Comparison of ENCODE assay signal across 9 mouse cellular contexts in the genomic region with DNA sequence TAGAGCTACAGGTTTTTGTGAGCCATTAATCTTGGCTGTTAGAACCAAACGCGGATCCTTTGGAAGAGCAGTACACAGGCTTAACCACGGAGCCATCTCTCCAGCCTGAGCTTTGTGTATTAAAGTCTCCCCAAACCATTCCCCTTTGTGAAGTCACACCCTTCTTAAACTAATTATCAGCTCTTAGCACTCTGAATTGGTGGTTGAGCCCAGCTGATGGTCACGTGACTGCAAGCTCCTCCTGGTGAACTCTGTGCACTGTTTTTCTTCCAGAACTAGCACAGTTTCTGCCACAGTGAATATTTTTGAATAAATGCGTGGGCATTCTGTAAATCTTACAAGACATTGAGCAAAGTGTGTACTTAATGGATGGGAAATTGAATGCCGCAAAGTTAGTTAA. TPM values are rescaled to one million over a fixed set of nuclear protein-coding genes. Genes with fewer than 3 reads are reported as not detected.
A peak's percentile ranks its signal among the peaks of the same experiment; 100 is the strongest.
DNase-seq lines count a peak whose midpoint lies in the region; ATAC-seq and TF ChIP-seq lines count a peak whose summit lies in the region.
"Had no signal": no experiment of that assay in that cellular context is flagged by ENCODE, and none has a peak within 500 bp of the region (broad histone marks: within the 10 kb centered on the region; RNA-seq: fewer than 3 reads in every experiment).

No protein-coding gene starts in this region.

- H3K79me2 ChIP-seq in macrophage (ENCODE audit: inconsistent target) = peaks cover 62% of the 10 kb centered on the region

- no peak for DNase-seq in lung, adult 2 months
- DNase-seq in lung, postnatal 14 days = no peak
- DNase-seq in gastrocnemius, adult 8-10 months (ENCODE audit: low spot score in 2 of 2) = no peak
- no peak for DNase-seq in right cerebral cortex, postnatal 25 days
- no peak for DNase-seq in cerebellum, adult 11 months

- 26% methylated on average over 6 of the region's 6 CpGs for WGBS in lung, adult 2 months
- 29% methylated on average over 6 of the region's 6 CpGs for WGBS in embryonic facial prominence, embryonic 12.5 days
- WGBS in intestine, postnatal 0 days = 25% methylated on average over 6 of the region's 6 CpGs
- 37% methylated on average over 6 of the region's 6 CpGs for WGBS in macrophage (ENCODE audit: missing documents)

- no peaks in the 10 kb centered on the region for H3K27me3 ChIP-seq in embryonic facial prominence, embryonic 12.5 days
- no peaks in the 10 kb centered on the region for H3K27me3 ChIP-seq in intestine, postnatal 0 days (replicated peaks; ENCODE audit: control insufficient read depth, insufficient read depth, low read length)

- H3K9me3 ChIP-seq in embryonic facial prominence, embryonic 12.5 days = no peaks in the 10 kb centered on the region
- no peaks in the 10 kb centered on the region for H3K9me3 ChIP-seq in intestine, postnatal 0 days (ENCODE audit: control insufficient read depth)

- H3K36me3 ChIP-seq in embryonic facial prominence, embryonic 12.5 days = peaks cover 18% of the 10 kb centered on the region
- peaks cover 18% of the 10 kb centered on the region for H3K36me3 ChIP-seq in intestine, postnatal 0 days (ENCODE audit: control insufficient read depth, insufficient read depth)
- peaks cover 26% of the 10 kb centered on the region for H3K36me3 ChIP-seq in macrophage (ENCODE audit: inconsistent target)

- no peak for TF ChIP-seq CTCF in lung, adult 2 months (IDR thresholded peaks at IDR 0.05; ENCODE audit: insufficient read depth, low read length)
- TF ChIP-seq CTCF in intestine, postnatal 0 days (IDR thresholded peaks at IDR 0.05; ENCODE audit: low read depth) = no peak

- H3K9ac ChIP-seq in embryonic facial prominence, embryonic 12.5 days = peak overlapping the region; percentile 60
- H3K9ac ChIP-seq in intestine, postnatal 0 days (ENCODE audit: low read depth, low read length) = peak overlapping the region; percentile 81

- peak overlapping the region; percentile 86 for H3K4me3 ChIP-seq in lung, adult 2 months (replicated peaks; ENCODE audit: extremely low read depth, low read depth, low read length)
- H3K4me3 ChIP-seq in embryonic facial prominence, embryonic 12.5 days = peak overlapping the region; percentile 76
- peak overlapping the region; percentile 84 for H3K4me3 ChIP-seq in intestine, postnatal 0 days (ENCODE audit: low read depth, low read length)
- peak overlapping the region; percentile 99 for H3K4me3 ChIP-seq in macrophage (ENCODE audit: inconsistent target)

- peaks cover 12% of the 10 kb centered on the region for H3K4me1 ChIP-seq in lung, adult 2 months (ENCODE audit: control insufficient read depth, insufficient read depth, low read length)
- peaks cover 16% of the 10 kb centered on the region for H3K4me1 ChIP-seq in embryonic facial prominence, embryonic 12.5 days
- H3K4me1 ChIP-seq in intestine, postnatal 0 days (replicated peaks; ENCODE audit: control insufficient read depth, insufficient read depth, low read length) = peaks cover 4% of the 10 kb centered on the region; the same call in 1 of the 2 replicates

- TF ChIP-seq POLR2A in lung, adult 2 months (IDR thresholded peaks at IDR 0.05; ENCODE audit: borderline replicate concordance, extremely low read depth, low read depth, low read length) = no peak

- H3K27ac ChIP-seq in embryonic facial prominence, embryonic 12.5 days = no peak overlapping the region
- peak overlapping the region; percentile 70 for H3K27ac ChIP-seq in intestine, postnatal 0 days (ENCODE audit: low read depth, low read length)
- H3K27ac ChIP-seq in macrophage = peak overlapping the region; percentile 81

- no peak for ATAC-seq in embryonic facial prominence, embryonic 12.5 days (ENCODE audit: insufficient number of reproducible peaks, insufficient read depth, low FRiP score, low TSS enrichment)
- ATAC-seq in intestine, postnatal 0 days = no peak; the same call in 1 of the 2 replicates

- peak overlapping the region; percentile 87 for H3K4me2 ChIP-seq in embryonic facial prominence, embryonic 12.5 days (replicated peaks)
- H3K4me2 ChIP-seq in intestine, postnatal 0 days (replicated peaks; ENCODE audit: low read depth) = peak overlapping the region; percentile 85

RNA-seq across cellular contexts. Expression of a gene that starts 0.8 kb away (rescaled TPM):
- 34.1 and 47.6 TPM in 2 replicates for polyA plus RNA-seq in lung, adult 2 months (2012; rRNA removed)
- 67.8 and 74.1 TPM in 2 replicates for polyA plus RNA-seq in embryonic facial prominence, embryonic 12.5 days (2016; fragmentation: Nextera tagmentation; extraction: Ambion mirVana)
- polyA plus RNA-seq in intestine, postnatal 0 days (2015; fragmentation: Nextera tagmentation; extraction: Ambion mirVana) = 75.3 and 82.5 TPM in 2 replicates
- total RNA-seq in macrophage (2018; cell fraction: chromatin; rRNA removed) = 100 to 1,000 TPM in 18 of 26 experiments, 10 to 100 TPM in 8; 73.1 to 320 (median 125) TPM
- 100 to 1,000 TPM; 107 to 184 (median 136) TPM for total RNA-seq in macrophage (2018; cell fraction: cytosol; rRNA removed)
- 100 to 1,000 TPM in 13 of 26 experiments, 10 to 100 TPM in 13; 67.4 to 176 (median 100) TPM for total RNA-seq in macrophage (2018; cell fraction: nucleus; rRNA removed)
- 128 to 215 TPM (median 170 TPM) in 3 replicates for polyA plus RNA-seq in macrophage (2018)
- 10 to 100 TPM; 24.4 to 30.5 (median 27.4) TPM for total RNA-seq in gastrocnemius, adult 8-10 months (2022)

RNA-seq across cellular contexts. Expression of a gene that starts 17.2 kb away (rescaled TPM):
- 0.06 TPM in 1 of 2 replicates, not detected in the other for polyA plus RNA-seq in lung, adult 2 months (2012; rRNA removed)
- polyA plus RNA-seq in embryonic facial prominence, embryonic 12.5 days (2016; fragmentation: Nextera tagmentation; extraction: Ambion mirVana) = 2.2 and 2.6 TPM in 2 replicates
- 0.17 and 0.51 TPM in 2 replicates for polyA plus RNA-seq in intestine, postnatal 0 days (2015; fragmentation: Nextera tagmentation; extraction: Ambion mirVana)
- under 1 TPM in 2 of 26 experiments, not detected in 24; 0.46 to 0.50 TPM for total RNA-seq in macrophage (2018; cell fraction: chromatin; rRNA removed)
- total RNA-seq in macrophage (2018; cell fraction: cytosol; rRNA removed) = not detected
- total RNA-seq in macrophage (2018; cell fraction: nucleus; rRNA removed) = not detected
- polyA plus RNA-seq in macrophage (2018) = not detected in 3 replicates
- total RNA-seq in gastrocnemius, adult 8-10 months (2022) = not detected
- total RNA-seq: heart, postnatal 10 days had no signal

RNA-seq across cellular contexts. Expression of a gene that starts 31.1 kb away (rescaled TPM):
- polyA plus RNA-seq in lung, adult 2 months (2012; rRNA removed) = 0.25 and 0.26 TPM in 2 replicates
- polyA plus RNA-seq in embryonic facial prominence, embryonic 12.5 days (2016; fragmentation: Nextera tagmentation; extraction: Ambion mirVana) = 0.41 and 0.57 TPM in 2 replicates
- not detected in 2 replicates for polyA plus RNA-seq in intestine, postnatal 0 days (2015; fragmentation: Nextera tagmentation; extraction: Ambion mirVana)
- 10 to 100 TPM in 10 of 26 experiments, 1 to 10 TPM in 16; 2.2 to 47.7 (median 7.2) TPM for total RNA-seq in macrophage (2018; cell fraction: chromatin; rRNA removed)
- total RNA-seq in macrophage (2018; cell fraction: cytosol; rRNA removed) = under 1 TPM in 14 of 26 experiments, not detected in 12; 0.24 to 0.56 (median 0.36) TPM
- total RNA-seq in macrophage (2018; cell fraction: nucleus; rRNA removed) = 10 to 100 TPM in 6 of 26 experiments, 1 to 10 TPM in 20; 1.3 to 17.8 (median 3.5) TPM
- 0.55 to 0.76 TPM in 2 of 3 replicates, not detected in the other for polyA plus RNA-seq in macrophage (2018)
- 1 to 10 TPM in 1 of 4 experiments, not detected in 3; 1.0 TPM for total RNA-seq in gastrocnemius, adult 8-10 months (2022)
- total RNA-seq: heart, postnatal 10 days had no signal

RNA-seq across cellular contexts. Expression of a gene that starts 47.6 kb away (rescaled TPM):
- 3.4 and 7.6 TPM in 2 replicates for polyA plus RNA-seq in lung, adult 2 months (2012; rRNA removed)
- polyA plus RNA-seq in embryonic facial prominence, embryonic 12.5 days (2016; fragmentation: Nextera tagmentation; extraction: Ambion mirVana) = 0.20 TPM in 2 replicates
- polyA plus RNA-seq in intestine, postnatal 0 days (2015; fragmentation: Nextera tagmentation; extraction: Ambion mirVana) = 0.29 and 0.33 TPM in 2 replicates
- 1 to 10 TPM in 14 of 26 experiments, under 1 TPM in 12; 0.19 to 9.7 (median 1.1) TPM for total RNA-seq in macrophage (2018; cell fraction: chromatin; rRNA removed)
- 1 to 10 TPM in 10 of 26 experiments, under 1 TPM in 16; 0.13 to 4.9 (median 0.87) TPM for total RNA-seq in macrophage (2018; cell fraction: cytosol; rRNA removed)
- 1 to 10 TPM in 17 of 26 experiments, under 1 TPM in 8, not detected in 1; 0.22 to 5.6 (median 1.4) TPM for total RNA-seq in macrophage (2018; cell fraction: nucleus; rRNA removed)
- 0.40 to 3.1 TPM (median 0.60 TPM) in 3 replicates for polyA plus RNA-seq in macrophage (2018)
- total RNA-seq in gastrocnemius, adult 8-10 months (2022) = under 1 TPM; 0.10 to 0.40 (median 0.21) TPM
